Mouse (Mus musculus): ENCODE data around the gene Insc. TPM values are rescaled to one million over a fixed set of nuclear protein-coding genes. Genes with fewer than 3 reads are reported as not detected.

The Insc gene
- total and polyA plus RNA-seq, 3 experiments = not detected

DNA sequence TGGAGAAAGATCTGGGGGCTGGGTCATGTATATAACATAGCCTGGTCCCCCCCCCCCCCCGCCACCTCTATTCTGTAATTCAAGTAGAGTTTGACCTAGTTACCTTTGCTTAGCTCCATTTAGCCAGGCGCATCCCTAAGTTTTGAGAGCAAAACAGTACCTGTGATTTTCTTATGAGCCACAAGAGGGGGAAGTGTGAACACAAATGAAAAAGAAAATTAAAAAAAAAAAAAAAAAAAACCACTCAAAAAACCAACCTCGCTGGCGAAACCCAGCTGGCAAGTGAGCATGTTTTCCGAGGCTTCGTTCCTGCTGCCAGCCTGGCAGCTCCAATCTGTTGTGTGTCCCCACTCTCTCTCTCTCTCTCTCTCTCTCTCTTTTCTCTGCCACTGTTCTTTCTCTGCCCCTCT, 130.5 kb downstream of the Insc start:
- Histone ChIP-seq H3K4me3 (replicated peaks in 1 of 3; ENCODE audit: low read depth in 2 of 3, low read length in 2 of 3, poor library complexity in 1 of 3) (no peak overlapping the region), H3K79me2 (replicated peaks; ENCODE audit: control insufficient read depth, extremely low read depth, insufficient read depth, poor library complexity, severe bottlenecking) (no peaks in the 10 kb centered on the region), H3K9me3 (replicated peaks; ENCODE audit: low read length) (no peaks in the 10 kb centered on the region), H3K9ac (ENCODE audit: insufficient read depth, low read depth) (no peak overlapping the region), H3K4me2 (ENCODE audit: insufficient read depth, low read depth, poor library complexity, severe bottlenecking) (no peak overlapping the region), H3K4me1 (ENCODE audit: control insufficient read depth in 1 of 2, insufficient read depth in 2 of 2) (no peaks in the 10 kb centered on the region), H3K36me3 (replicated peaks in 1 of 2; ENCODE audit: control insufficient read depth in 1 of 2, insufficient read depth in 1 of 2, low read length in 1 of 2) (no peaks in the 10 kb centered on the region), H3K27ac (ENCODE audit: insufficient read depth, low read depth) (no peak overlapping the region), H3K27me3 (replicated peaks) (no peaks in the 10 kb centered on the region)
- dilution Hi-C loops (cut with MboI; ENCODE audit: extremely low pct_ligation_motif_present, extremely low pct_unique_long_range_greater_than_20kb, low sequenced_read_pairs) = no loop called here
- no peak for DNase-seq (ENCODE audit: extremely low read depth)
- TF ChIP-seq ZNF384 (IDR thresholded peaks at IDR 0.05; ENCODE audit: low read depth, low read length) = peak; percentile 95
- peak; percentile 35 for TF ChIP-seq RAD21 (IDR thresholded peaks at IDR 0.05; ENCODE audit: low read depth, low read length)
- TF ChIP-seq ZKSCAN1 (IDR thresholded peaks at IDR 0.05; ENCODE audit: borderline replicate concordance, low read depth, low read length) = no peak
- TF ChIP-seq CTCF (conservative IDR thresholded peaks at IDR 0.05 in 1 of 2, IDR thresholded peaks at IDR 0.05 in 1 of 2; ENCODE audit: low read depth in 2 of 2, low read length in 2 of 2) = peak in 1 of 2 experiments; percentile 35; a peak in 2 of 4 replicates
- no peak for TF ChIP-seq CHD1 (IDR thresholded peaks at IDR 0.05; ENCODE audit: low read depth, low read length)
- in situ Hi-C loops (cut with MboI; ENCODE audit: low pct_ligation_motif_present, low pct_unique_long_range_greater_than_20kb, low sequenced_read_pairs) = no loop called here

DNA sequence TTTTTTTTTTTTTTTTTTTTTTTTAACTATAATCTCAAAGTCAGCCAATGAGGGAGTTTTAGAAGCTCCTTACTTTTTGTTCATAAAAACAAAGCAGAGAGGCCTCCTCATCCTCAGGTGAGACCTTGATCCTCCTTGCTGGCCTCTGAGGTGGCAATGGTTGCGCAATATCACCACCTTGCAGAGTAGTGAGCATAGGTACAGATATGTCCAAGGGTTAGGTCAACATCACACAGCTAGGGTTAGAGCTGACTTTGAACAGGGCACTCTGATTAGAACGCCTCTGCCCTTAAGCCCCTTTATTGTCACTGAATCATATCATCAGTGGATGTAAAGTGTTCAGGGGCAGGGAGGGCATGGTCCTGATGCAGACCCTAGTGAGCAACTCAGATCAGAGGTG, 131.1 kb downstream of the Insc start:
- no peaks in the 10 kb centered on the region for H3K27me3 ChIP-seq (replicated peaks)
- no peak overlapping the region for H3K4me2 ChIP-seq (ENCODE audit: insufficient read depth, low read depth, poor library complexity, severe bottlenecking)
- H3K36me3 ChIP-seq (replicated peaks in 1 of 2; ENCODE audit: control insufficient read depth in 1 of 2, insufficient read depth in 1 of 2, low read length in 1 of 2) = no peaks in the 10 kb centered on the region
- no peak overlapping the region for H3K27ac ChIP-seq (ENCODE audit: insufficient read depth, low read depth)
- in situ Hi-C loops (cut with MboI; ENCODE audit: low pct_ligation_motif_present, low pct_unique_long_range_greater_than_20kb, low sequenced_read_pairs) = no loop called here
- H3K9me3 ChIP-seq (replicated peaks; ENCODE audit: low read length) = no peaks in the 10 kb centered on the region
- H3K79me2 ChIP-seq (replicated peaks; ENCODE audit: control insufficient read depth, extremely low read depth, insufficient read depth, poor library complexity, severe bottlenecking) = no peaks in the 10 kb centered on the region
- no peak for DNase-seq (ENCODE audit: extremely low read depth)
- dilution Hi-C loops (cut with MboI; ENCODE audit: extremely low pct_ligation_motif_present, extremely low pct_unique_long_range_greater_than_20kb, low sequenced_read_pairs) = no loop called here
- no peak overlapping the region for H3K9ac ChIP-seq (ENCODE audit: insufficient read depth, low read depth)
- no peak for TF ChIP-seq ZC3H11A (IDR thresholded peaks at IDR 0.05; ENCODE audit: low read depth, low read length)
- H3K4me3 ChIP-seq (replicated peaks in 1 of 3; ENCODE audit: low read depth in 2 of 3, low read length in 2 of 3, poor library complexity in 1 of 3) = no peak overlapping the region
- no peaks in the 10 kb centered on the region for H3K4me1 ChIP-seq (ENCODE audit: control insufficient read depth in 1 of 2, insufficient read depth in 2 of 2)

DNA sequence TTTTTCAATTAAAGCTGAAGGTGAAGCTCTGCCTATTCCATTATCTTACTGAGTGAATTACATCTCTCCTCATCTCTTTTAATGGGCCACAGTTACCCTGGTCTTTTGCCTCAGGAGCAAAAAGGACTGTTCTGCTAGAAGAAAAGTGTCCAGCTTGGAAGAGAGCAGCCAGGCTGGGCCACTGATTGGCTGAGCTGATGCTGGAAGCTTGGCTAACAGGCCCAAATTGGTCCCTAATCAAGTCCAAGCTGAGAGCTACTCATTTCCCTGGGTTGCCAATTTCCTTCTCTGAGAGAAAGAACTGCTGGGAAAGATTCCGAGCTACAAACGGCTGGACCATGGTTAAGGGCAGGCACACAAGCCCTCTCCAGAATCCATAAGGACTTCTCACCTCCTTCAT, 140.1 kb downstream of the Insc start:
- dilution Hi-C loops (cut with MboI; ENCODE audit: extremely low pct_ligation_motif_present, extremely low pct_unique_long_range_greater_than_20kb, low sequenced_read_pairs) (no loop called here), in situ Hi-C loops (cut with MboI; ENCODE audit: low pct_ligation_motif_present, low pct_unique_long_range_greater_than_20kb, low sequenced_read_pairs) (no loop called here)
- no peaks in the 10 kb centered on the region for H3K79me2 ChIP-seq (replicated peaks; ENCODE audit: control insufficient read depth, extremely low read depth, insufficient read depth, poor library complexity, severe bottlenecking)
- DNase-seq (ENCODE audit: extremely low read depth) = no peak
- H3K4me1 ChIP-seq (ENCODE audit: control insufficient read depth in 1 of 2, insufficient read depth in 2 of 2) = no peaks in the 10 kb centered on the region
- H3K36me3 ChIP-seq (replicated peaks in 1 of 2; ENCODE audit: control insufficient read depth in 1 of 2, insufficient read depth in 1 of 2, low read length in 1 of 2) = no peaks in the 10 kb centered on the region
- no peak overlapping the region for H3K27ac ChIP-seq (ENCODE audit: insufficient read depth, low read depth)
- H3K27me3 ChIP-seq (replicated peaks) = no peaks in the 10 kb centered on the region
- no peak overlapping the region for H3K4me2 ChIP-seq (ENCODE audit: insufficient read depth, low read depth, poor library complexity, severe bottlenecking)
- no peak overlapping the region for H3K9ac ChIP-seq (ENCODE audit: insufficient read depth, low read depth)
- no peak overlapping the region for H3K4me3 ChIP-seq (replicated peaks in 1 of 3; ENCODE audit: low read depth in 2 of 3, low read length in 2 of 3, poor library complexity in 1 of 3)
- H3K9me3 ChIP-seq (replicated peaks; ENCODE audit: low read length) = peaks cover 11% of the 10 kb centered on the region
- TF ChIP-seq MEF2A (IDR thresholded peaks at IDR 0.05; ENCODE audit: borderline replicate concordance, low read depth, low read length) (no peak), EP300 (IDR thresholded peaks at IDR 0.05; ENCODE audit: low read length) (no peak), NRF1 (IDR thresholded peaks at IDR 0.05; ENCODE audit: low read depth, low read length) (no peak), IRF4 (IDR thresholded peaks at IDR 0.05; ENCODE audit: low read depth, low read length) (no peak), POLR2AphosphoS2 (IDR thresholded peaks at IDR 0.05; ENCODE audit: low read depth, low read length) (no peak)

Measured in CH12.LX (cell line).